Mouse (Mus musculus): ENCODE measurements around the gene Gpr88. TPM values are rescaled to one million over a fixed set of nuclear protein-coding genes. Genes with fewer than 3 reads are reported as not detected.

Gene Gpr88
- polyA plus RNA-seq, 1 experiment: 0.20 TPM

- TF ChIP-seq POLR2A (IDR thresholded peaks at IDR 0.05; ENCODE audit: control insufficient read depth, low read depth, low read length) (no peak), CTCF (IDR thresholded peaks at IDR 0.05; ENCODE audit: control insufficient read depth, insufficient read depth, insufficient replicate concordance, low read depth, low read length) (no peak)
- Histone ChIP-seq H3K4me3 (ENCODE audit: control insufficient read depth, low read depth, low read length) (no peak overlapping the region), H3K27ac (ENCODE audit: control insufficient read depth, insufficient read depth, low read depth, low read length) (no peak overlapping the region), H3K27me3 (ENCODE audit: control insufficient read depth, insufficient read depth, low read length) (no peaks in the 10 kb centered on the region), H3K4me1 (ENCODE audit: control insufficient read depth, insufficient read depth, low read length) (no peaks in the 10 kb centered on the region; the same call in 1 of the 2 replicates), H3K36me3 (ENCODE audit: control insufficient read depth, insufficient read depth, low read length) (no peaks in the 10 kb centered on the region)
These were observed 53.2 kb downstream of the Gpr88 start for GRCm38 (mm10) chr3:116200060-116200459.

Other genes starting within 250 kb of the Gpr88 start
- gene Slc30a7, start 246.1 kb downstream of the Gpr88 start, polyA plus RNA-seq (2012; rRNA removed): 2.7 and 4.3 TPM in 2 replicates
- 5.6 TPM in 2 replicates for gene Extl2, start 246.0 kb downstream of the Gpr88 start, polyA plus RNA-seq (2012; rRNA removed)
- gene Vcam1, start 123.8 kb downstream of the Gpr88 start, polyA plus RNA-seq (2012; rRNA removed): 21.9 and 39.0 TPM in 2 replicates
- gene Cdc14a, start 170.5 kb upstream of the Gpr88 start, polyA plus RNA-seq (2012; rRNA removed): 57.9 and 64.6 TPM in 2 replicates

Measured in testis, adult 2 months (tissue).